Mouse (Mus musculus) lung, postnatal 0 days (tissue): ENCODE data around the gene Colgalt1.

ENCODE experiments used
- CTCF ChIP-seq: IDR thresholded peaks from 2 replicates; pipeline ENCODE4 v1.5.1; 2016; ENCODE audit warnings: antibody characterized with exemption, mild to moderate bottlenecking
- EP300 ChIP-seq: IDR thresholded peaks from 2 replicates; pipeline ENCODE4 v1.6.1; 2016; ENCODE audit warnings: antibody characterized with exemption, mild to moderate bottlenecking, control low read depth

DNA sequence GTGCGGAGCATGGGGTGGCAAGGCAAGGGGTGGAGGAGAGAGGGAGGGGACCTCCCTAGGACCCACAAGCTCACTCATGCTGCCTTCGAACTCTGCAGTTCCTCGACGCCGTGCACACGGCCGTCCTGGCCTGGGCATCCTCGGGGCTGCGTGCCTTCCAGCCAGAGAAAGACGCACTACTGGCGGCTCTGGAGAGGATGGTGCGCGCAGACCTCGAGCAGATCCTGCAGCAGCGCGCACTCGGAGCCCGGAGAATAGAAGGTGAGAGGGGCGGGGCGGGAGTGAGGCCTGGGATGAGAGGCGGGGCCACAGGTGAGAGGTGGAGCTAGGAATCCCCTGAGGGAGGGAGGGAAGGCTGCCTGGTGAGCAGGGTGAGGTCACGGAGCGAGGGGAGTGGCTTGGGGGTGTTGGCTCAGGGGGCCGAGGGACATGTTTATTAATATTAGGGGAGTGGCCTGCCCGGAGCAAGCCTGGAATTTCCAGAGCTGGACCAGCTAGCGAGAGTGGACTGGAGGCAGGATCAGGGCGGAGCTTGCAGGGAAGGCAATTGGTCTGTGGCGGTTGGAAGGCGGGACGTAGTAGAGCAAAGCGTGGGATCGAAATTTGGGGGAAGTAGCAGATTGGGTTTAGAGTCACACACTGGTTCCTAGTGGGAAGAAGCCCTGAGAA, 8.0 kb upstream of the Colgalt1 start:
- TF ChIP-seq CTCF (no peak), EP300 (no peak)
